In the genomic region with DNA sequence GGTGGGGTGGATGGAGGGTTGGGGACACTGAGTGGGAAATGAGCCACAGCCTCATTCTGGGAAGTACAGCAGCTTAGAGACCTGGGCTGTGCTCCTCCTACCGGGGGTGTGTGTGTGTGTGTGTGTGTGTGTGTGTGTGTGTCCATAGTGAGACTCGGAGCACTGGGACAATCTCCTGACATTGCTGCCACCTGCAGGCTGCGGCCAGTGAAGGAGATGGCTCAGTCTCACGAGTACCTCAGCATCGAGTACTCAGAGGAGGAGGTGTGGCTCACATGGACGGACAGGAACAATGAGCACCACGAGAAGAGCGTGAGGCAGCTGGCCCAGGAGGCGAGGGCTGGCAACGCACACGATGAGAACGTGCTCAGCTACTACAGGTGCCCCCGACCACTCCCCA, we compare ENCODE assay signal across 7 mouse cellular contexts. TPM values are rescaled to one million over a fixed set of nuclear protein-coding genes. Genes with fewer than 3 reads are reported as not detected.
DNase-seq lines count a peak whose midpoint lies in the region; ATAC-seq lines count a peak whose summit lies in the region.

No protein-coding gene starts in this region.

- 46% methylated on average over 13 of the region's 13 CpGs for WGBS in liver, embryonic 11.5 days
- 23% methylated on average over 13 of the region's 13 CpGs for WGBS in hindbrain, embryonic 15.5 days
- WGBS in stomach, embryonic 16.5 days, result 31% methylated on average over 13 of the region's 13 CpGs

- H3K4me2 ChIP-seq in liver, embryonic 11.5 days, result no peak overlapping the region
- H3K4me2 ChIP-seq in hindbrain, embryonic 15.5 days, result no peak overlapping the region
- H3K4me2 ChIP-seq in stomach, embryonic 16.5 days (ENCODE audit: low read depth, low read length), result no peak overlapping the region

- H3K27me3 ChIP-seq in liver, embryonic 11.5 days (replicated peaks; ENCODE audit: control insufficient read depth, insufficient read depth, low read length), result no peaks in the 10 kb centered on the region; the same call in 1 of the 2 replicates
- H3K27me3 ChIP-seq in hindbrain, embryonic 15.5 days, result no peaks in the 10 kb centered on the region
- H3K27me3 ChIP-seq in stomach, embryonic 16.5 days (ENCODE audit: control insufficient read depth, insufficient read depth, low read length), result no peaks in the 10 kb centered on the region

- no peak overlapping the region for H3K9ac ChIP-seq in liver, embryonic 11.5 days (ENCODE audit: low read depth, low read length)
- no peak overlapping the region for H3K9ac ChIP-seq in hindbrain, embryonic 15.5 days
- no peak overlapping the region for H3K9ac ChIP-seq in stomach, embryonic 16.5 days (ENCODE audit: low read length)

- H3K4me3 ChIP-seq in liver, embryonic 11.5 days (ENCODE audit: low read depth, low read length), result no peak overlapping the region
- no peak overlapping the region for H3K4me3 ChIP-seq in hindbrain, embryonic 15.5 days
- no peak overlapping the region for H3K4me3 ChIP-seq in stomach, embryonic 16.5 days (replicated peaks; ENCODE audit: low read length)

- no peaks in the 10 kb centered on the region for H3K4me1 ChIP-seq in liver, embryonic 11.5 days (replicated peaks; ENCODE audit: control insufficient read depth, insufficient read depth, low read length)
- no peaks in the 10 kb centered on the region for H3K4me1 ChIP-seq in hindbrain, embryonic 15.5 days (replicated peaks)
- no peaks in the 10 kb centered on the region for H3K4me1 ChIP-seq in stomach, embryonic 16.5 days (ENCODE audit: control insufficient read depth, insufficient read depth, low read length)

- H3K27ac ChIP-seq in liver, embryonic 11.5 days (ENCODE audit: low read depth, low read length), result no peak overlapping the region
- no peak overlapping the region for H3K27ac ChIP-seq in hindbrain, embryonic 15.5 days (replicated peaks)
- no peak overlapping the region for H3K27ac ChIP-seq in stomach, embryonic 16.5 days (ENCODE audit: low read length)

- DNase-seq in liver, result peak; percentile 31
- DNase-seq in liver, embryonic 11.5 days (ENCODE audit: low spot score), result no peak
- peak; percentile 49 for DNase-seq in cerebellum, adult 9-11 months
- DNase-seq in lung, adult 18-20 months, result peak; percentile 38 to 64
- no peak for DNase-seq in spleen, adult 18-20 months

- no peak for ATAC-seq in liver, embryonic 11.5 days (replicated peaks; ENCODE audit: low FRiP score)
- ATAC-seq in hindbrain, embryonic 15.5 days (ENCODE audit: low FRiP score, low read depth), result peak; percentile 49; the same call in 1 of the 2 replicates
- ATAC-seq in stomach, embryonic 16.5 days (ENCODE audit: insufficient read depth, low FRiP score), result peak; percentile 48; the same call in 1 of the 2 replicates

- H3K9me3 ChIP-seq in liver, embryonic 11.5 days (ENCODE audit: control insufficient read depth, low read length), result no peaks in the 10 kb centered on the region
- no peaks in the 10 kb centered on the region for H3K9me3 ChIP-seq in hindbrain, embryonic 15.5 days
- H3K9me3 ChIP-seq in stomach, embryonic 16.5 days (replicated peaks; ENCODE audit: control insufficient read depth, low read length), result no peaks in the 10 kb centered on the region

- no peaks in the 10 kb centered on the region for H3K36me3 ChIP-seq in liver, embryonic 11.5 days (ENCODE audit: control insufficient read depth, insufficient read depth, low read length)
- no peaks in the 10 kb centered on the region for H3K36me3 ChIP-seq in hindbrain, embryonic 15.5 days
- H3K36me3 ChIP-seq in stomach, embryonic 16.5 days (ENCODE audit: control insufficient read depth, insufficient read depth, low read length), result no peaks in the 10 kb centered on the region

RNA-seq across cellular contexts. Expression of gene Uqcc2, which starts 38.0 kb away (rescaled TPM):
- 386 and 413 TPM in 2 replicates for polyA plus RNA-seq in liver, embryonic 11.5 days (2014; fragmentation: Nextera tagmentation; extraction: Ambion mirVana)
- polyA plus RNA-seq in hindbrain, embryonic 15.5 days (2015; fragmentation: Nextera tagmentation; extraction: Ambion mirVana), result 379 and 389 TPM in 2 replicates
- 243 and 267 TPM in 2 replicates for polyA plus RNA-seq in stomach, embryonic 16.5 days (2015; fragmentation: Nextera tagmentation; extraction: Ambion mirVana)

RNA-seq across cellular contexts. Expression of gene Itpr3, which starts 38.6 kb away (rescaled TPM):
- polyA plus RNA-seq in liver, embryonic 11.5 days (2014; fragmentation: Nextera tagmentation; extraction: Ambion mirVana), result 1.8 and 2.0 TPM in 2 replicates
- 0.79 and 1.2 TPM in 2 replicates for polyA plus RNA-seq in hindbrain, embryonic 15.5 days (2015; fragmentation: Nextera tagmentation; extraction: Ambion mirVana)
- 15.0 and 16.7 TPM in 2 replicates for polyA plus RNA-seq in stomach, embryonic 16.5 days (2015; fragmentation: Nextera tagmentation; extraction: Ambion mirVana)

Comparison
In these comparisons a context has a peak if more than half of its experiments do, and no peak if none do; other contexts are left out.
1. DNase-seq: peak in liver (single experiment), cerebellum, adult 9-11 months (single experiment) and lung, adult 18-20 months (2 of 2); none in liver, embryonic 11.5 days (single experiment) and spleen, adult 18-20 months (0 of 2).